Mouse (Mus musculus): ENCODE results near the gene Llcfc1. TPM values are rescaled to one million over a fixed set of nuclear protein-coding genes. Genes with fewer than 3 reads are reported as not detected.

Gene Llcfc1
- polyA plus RNA-seq (2015; fragmentation: Nextera tagmentation; extraction: Ambion mirVana): not detected in 2 replicates

DNA sequence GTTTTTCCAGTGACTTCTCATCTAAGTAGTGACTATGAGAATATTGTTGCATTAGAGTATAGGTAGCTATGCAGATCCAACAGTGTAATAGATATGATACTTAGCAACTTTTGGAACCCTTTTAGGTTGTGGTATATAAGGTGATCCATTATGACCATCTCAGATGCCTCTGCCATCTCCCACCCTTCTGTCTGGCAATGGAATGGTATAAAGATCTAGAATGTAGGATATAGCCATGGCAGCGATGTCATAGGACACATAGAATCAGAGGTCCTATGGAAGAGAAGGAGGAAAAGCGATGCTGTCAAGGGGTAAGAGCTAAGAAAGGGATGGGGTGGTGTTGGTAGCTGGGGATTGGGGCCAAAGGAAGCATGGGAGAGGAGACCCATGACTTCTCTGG is at the start of gene Llcfc1:
Gene Llcfc1 (plus strand): TSS at position 301 of the 400 bp plus-strand sequence.
- TF ChIP-seq CTCF (IDR thresholded peaks at IDR 0.05) (no peak), EP300 (IDR thresholded peaks at IDR 0.05) (no peak)
- ATAC-seq: no peak
- Histone ChIP-seq H3K9me3 (ENCODE audit: low read length) (no peaks in the 10 kb centered on the region), H3K4me3 (ENCODE audit: low read depth, low read length) (no peak within 1 kb of the TSS), H3K36me3 (ENCODE audit: insufficient read depth, low read length) (no peaks in the 10 kb centered on the region), H3K4me1 (ENCODE audit: insufficient read depth, low read depth, low read length) (no peaks in the 10 kb centered on the region), H3K27me3 (replicated peaks; ENCODE audit: insufficient read depth, low read length) (no peaks in the 10 kb centered on the region), H3K9ac (replicated peaks; ENCODE audit: low read depth) (no peak within 1 kb of the TSS), H3K27ac (ENCODE audit: low read length) (no peak within 1 kb of the TSS), H3K4me2 (replicated peaks; ENCODE audit: low read depth, low read length) (no peak within 1 kb of the TSS)
- 86% methylated on average over 2 of the region's 2 CpGs for WGBS
- no peak for DNase-seq (ENCODE audit: low spot score)

DNA sequence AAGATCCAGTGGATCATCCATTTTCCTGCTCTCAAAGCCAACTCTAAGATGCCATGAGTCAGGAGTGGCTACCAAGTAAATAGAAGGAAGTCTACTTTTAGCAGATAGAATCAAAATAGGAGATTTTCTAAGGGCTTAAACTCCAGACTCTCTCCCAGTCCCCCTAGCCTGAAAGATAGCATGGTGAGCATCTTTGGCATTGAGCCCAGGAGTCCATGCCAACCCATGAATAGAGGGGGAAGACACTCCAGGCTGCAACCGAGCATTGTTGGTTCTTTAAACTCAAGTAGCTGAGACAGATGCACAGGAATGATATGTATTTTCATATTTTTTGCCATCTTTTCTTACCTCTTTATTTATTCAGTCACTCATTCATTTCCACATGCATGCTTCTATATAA is 49.0 kb upstream of the Llcfc1 start:
- TF ChIP-seq CTCF (IDR thresholded peaks at IDR 0.05) (no peak), EP300 (IDR thresholded peaks at IDR 0.05) (no peak)
- H3K4me3 ChIP-seq (ENCODE audit: low read depth, low read length): peak overlapping the region; percentile 28; the same call in 1 of the 2 replicates
- H3K27ac ChIP-seq (ENCODE audit: low read length): no peak overlapping the region
- no peaks in the 10 kb centered on the region for H3K4me1 ChIP-seq (ENCODE audit: insufficient read depth, low read depth, low read length)
- no peaks in the 10 kb centered on the region for H3K36me3 ChIP-seq (ENCODE audit: insufficient read depth, low read length)
- WGBS: 18% methylated on average over 1 of the region's 1 CpGs
- DNase-seq (ENCODE audit: low spot score): no peak
- no peak for ATAC-seq
- H3K9ac ChIP-seq (replicated peaks; ENCODE audit: low read depth): no peak overlapping the region
- H3K9me3 ChIP-seq (ENCODE audit: low read length): no peaks in the 10 kb centered on the region
- H3K27me3 ChIP-seq (replicated peaks; ENCODE audit: insufficient read depth, low read length): no peaks in the 10 kb centered on the region
- H3K4me2 ChIP-seq (replicated peaks; ENCODE audit: low read depth, low read length): peak overlapping the region; percentile 44; the same call in 1 of the 2 replicates

DNA sequence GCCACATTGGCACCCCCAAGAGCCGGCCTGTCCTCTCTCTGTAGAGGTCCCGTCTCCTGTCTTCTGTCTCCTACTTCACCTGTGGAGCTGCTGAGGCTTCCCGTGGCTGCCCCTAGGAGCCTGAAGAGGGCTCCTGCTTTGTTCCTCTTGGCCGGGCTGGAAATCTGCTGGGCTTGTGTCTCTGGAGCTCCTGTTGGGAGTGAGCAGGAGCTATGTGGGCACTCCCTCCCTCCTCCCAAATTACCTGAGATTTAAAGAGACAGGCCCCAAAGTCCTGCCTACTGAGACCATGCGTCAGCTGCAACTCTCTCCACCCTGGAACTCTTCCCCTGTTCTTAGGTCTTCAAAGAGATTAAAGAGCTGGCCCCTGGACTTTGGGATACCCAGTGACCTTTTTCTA is 48.1 kb upstream of the Llcfc1 start, which contains the start of gene Trpv6:
Gene Trpv6 (minus strand): TSS at position 228 of the 400 bp plus-strand sequence.
- H3K4me2 ChIP-seq (replicated peaks; ENCODE audit: low read depth, low read length): peak within 1 kb of the TSS; percentile 44
- ATAC-seq (peak; percentile 60), DNase-seq (ENCODE audit: low spot score) (peak; percentile 61)
- no peaks in the 10 kb centered on the region for H3K4me1 ChIP-seq (ENCODE audit: insufficient read depth, low read depth, low read length)
- no peaks in the 10 kb centered on the region for H3K27me3 ChIP-seq (replicated peaks; ENCODE audit: insufficient read depth, low read length)
- H3K27ac ChIP-seq (ENCODE audit: low read length): no peak within 1 kb of the TSS
- H3K9ac ChIP-seq (replicated peaks; ENCODE audit: low read depth): 0 out of 2 replicates have a peak within 1 kb of the TSS, but pooled peaks have one; percentile 12
- WGBS: 22% methylated on average over 5 of the region's 5 CpGs
- no peaks in the 10 kb centered on the region for H3K36me3 ChIP-seq (ENCODE audit: insufficient read depth, low read length)
- no peak for TF ChIP-seq CTCF (IDR thresholded peaks at IDR 0.05)
- TF ChIP-seq EP300 (IDR thresholded peaks at IDR 0.05): no peak
- H3K9me3 ChIP-seq (ENCODE audit: low read length): no peaks in the 10 kb centered on the region
- peak within 1 kb of the TSS; percentile 28 for H3K4me3 ChIP-seq (ENCODE audit: low read depth, low read length)

GRCm38 (mm10) chr6:41637393-41637792 is 46.8 kb upstream of the Llcfc1 start:
- no peaks in the 10 kb centered on the region for H3K27me3 ChIP-seq (replicated peaks; ENCODE audit: insufficient read depth, low read length)
- no peak overlapping the region for H3K9ac ChIP-seq (replicated peaks; ENCODE audit: low read depth)
- TF ChIP-seq CTCF (IDR thresholded peaks at IDR 0.05) (no peak), EP300 (IDR thresholded peaks at IDR 0.05) (no peak)
- H3K27ac ChIP-seq (ENCODE audit: low read length): no peak overlapping the region
- WGBS: 45% methylated on average over 1 of the region's 1 CpGs
- ATAC-seq (no peak), DNase-seq (ENCODE audit: low spot score) (no peak)
- no peak overlapping the region for H3K4me3 ChIP-seq (ENCODE audit: low read depth, low read length)
- no peaks in the 10 kb centered on the region for H3K36me3 ChIP-seq (ENCODE audit: insufficient read depth, low read length)
- H3K4me1 ChIP-seq (ENCODE audit: insufficient read depth, low read depth, low read length): no peaks in the 10 kb centered on the region
- no peak overlapping the region for H3K4me2 ChIP-seq (replicated peaks; ENCODE audit: low read depth, low read length)
- no peaks in the 10 kb centered on the region for H3K9me3 ChIP-seq (ENCODE audit: low read length)

GRCm38 (mm10) chr6:41637927-41638506 is 46.2 kb upstream of the Llcfc1 start:
- Histone ChIP-seq H3K27ac (ENCODE audit: low read length) (no peak overlapping the region), H3K9ac (replicated peaks; ENCODE audit: low read depth) (no peak overlapping the region), H3K4me2 (replicated peaks; ENCODE audit: low read depth, low read length) (no peak overlapping the region), H3K4me3 (ENCODE audit: low read depth, low read length) (no peak overlapping the region), H3K4me1 (ENCODE audit: insufficient read depth, low read depth, low read length) (no peaks in the 10 kb centered on the region), H3K27me3 (replicated peaks; ENCODE audit: insufficient read depth, low read length) (no peaks in the 10 kb centered on the region), H3K36me3 (ENCODE audit: insufficient read depth, low read length) (no peaks in the 10 kb centered on the region), H3K9me3 (ENCODE audit: low read length) (no peaks in the 10 kb centered on the region)
- WGBS: 57% methylated on average over 6 of the region's 6 CpGs
- TF ChIP-seq EP300 (IDR thresholded peaks at IDR 0.05): no peak
- TF ChIP-seq CTCF (IDR thresholded peaks at IDR 0.05): no peak
- DNase-seq (ENCODE audit: low spot score) (no peak), ATAC-seq (no peak)

DNA sequence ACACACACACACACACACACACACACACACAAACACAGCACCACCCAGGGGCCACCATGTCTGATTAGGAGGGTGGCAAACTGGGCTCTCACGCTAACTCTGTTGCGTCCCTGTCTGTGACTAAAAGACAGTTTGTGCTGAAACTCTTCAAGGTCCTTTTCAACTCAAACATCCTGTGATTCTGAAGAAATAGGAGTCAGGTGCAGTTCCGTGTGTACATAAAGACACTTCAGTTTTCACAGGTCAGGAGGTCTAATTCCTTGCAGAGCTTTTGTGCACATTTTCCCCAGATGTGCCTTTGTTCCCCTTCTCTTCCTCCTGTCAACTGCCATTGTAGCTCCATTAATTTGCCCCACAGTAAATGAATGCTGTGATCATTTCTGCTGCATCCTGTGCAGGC is 43.8 kb upstream of the Llcfc1 start:
- H3K4me1 ChIP-seq (ENCODE audit: insufficient read depth, low read depth, low read length): no peaks in the 10 kb centered on the region
- H3K9ac ChIP-seq (replicated peaks; ENCODE audit: low read depth): no peak overlapping the region
- no peak overlapping the region for H3K4me2 ChIP-seq (replicated peaks; ENCODE audit: low read depth, low read length)
- TF ChIP-seq CTCF (IDR thresholded peaks at IDR 0.05): no peak
- TF ChIP-seq EP300 (IDR thresholded peaks at IDR 0.05): peak; percentile 58; the same call in 1 of the 2 replicates
- WGBS: 53% methylated on average over 3 of the region's 3 CpGs
- H3K36me3 ChIP-seq (ENCODE audit: insufficient read depth, low read length): no peaks in the 10 kb centered on the region
- DNase-seq (ENCODE audit: low spot score) (peak; percentile 70), ATAC-seq (peak; percentile 44)
- no peak overlapping the region; the same call in 1 of the 2 replicates for H3K27ac ChIP-seq (ENCODE audit: low read length)
- H3K27me3 ChIP-seq (replicated peaks; ENCODE audit: insufficient read depth, low read length): no peaks in the 10 kb centered on the region
- H3K4me3 ChIP-seq (ENCODE audit: low read depth, low read length): no peak overlapping the region
- H3K9me3 ChIP-seq (ENCODE audit: low read length): no peaks in the 10 kb centered on the region
